Mouse (Mus musculus) lung, adult 2 months (tissue): ENCODE results near the gene Aif1.

Experiments used
- CTCF ChIP-seq: fragments of 200-500 bp; IDR thresholded peaks from 2 replicates; pipeline ENCODE4 v1.5.1; 2011; ENCODE audit warnings: mild to moderate bottlenecking, low read length, control low read depth; ENCODE audit not compliant: insufficient read depth
- POLR2A ChIP-seq: fragments of 200-500 bp; IDR thresholded peaks from 2 replicates; pipeline ENCODE4 v1.6.1; 2011; ENCODE audit warnings: low read depth, mild to moderate bottlenecking, control low read depth, low read length, borderline replicate concordance; ENCODE audit errors: extremely low read depth

DNA sequence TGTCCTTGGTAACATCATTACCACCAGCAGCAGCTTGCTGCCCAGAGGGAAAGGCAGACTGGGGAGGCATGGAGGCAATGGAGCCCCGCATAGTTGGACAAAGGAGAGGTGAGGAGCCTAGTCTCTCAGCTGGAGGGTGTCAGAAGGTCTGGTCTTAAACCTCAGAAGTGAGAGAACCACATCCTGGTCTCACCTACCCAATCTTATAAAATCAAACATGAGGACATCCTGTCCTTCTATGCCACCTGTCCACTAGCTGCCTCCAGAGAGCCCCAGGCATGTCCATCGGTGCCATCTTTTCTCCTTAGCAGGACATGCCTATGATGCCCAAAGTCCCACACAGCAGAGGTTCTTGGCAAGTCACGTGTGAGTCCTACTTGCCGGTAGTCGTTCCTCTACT lies 4.2 kb upstream of the Aif1 start:
- TF ChIP-seq CTCF, result no peak
- no peak for TF ChIP-seq POLR2A
